22 mouse cellular contexts compared by ENCODE assay signal in the genomic region with DNA sequence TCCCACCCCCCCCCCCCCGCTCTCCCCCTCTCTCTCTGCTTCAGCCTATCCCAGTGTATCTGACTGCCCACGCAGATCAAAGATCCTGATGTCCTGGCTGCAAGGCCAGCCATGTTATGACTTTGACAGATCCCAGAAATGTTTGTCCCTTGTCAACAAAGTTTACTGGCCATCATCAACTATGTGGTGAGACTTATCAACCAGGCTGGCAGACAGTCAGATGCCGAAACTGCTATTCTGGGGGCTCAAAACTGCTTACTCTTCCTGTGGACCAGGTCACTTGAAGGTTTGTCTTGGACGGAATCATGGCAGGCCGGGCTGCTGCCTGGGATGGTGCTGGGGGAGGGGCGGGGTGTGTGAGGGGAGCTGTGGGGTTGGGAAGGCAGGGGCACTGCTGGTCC. TPM values are rescaled to one million over a fixed set of nuclear protein-coding genes. Genes with fewer than 3 reads are reported as not detected.
DNase-seq lines count a peak whose midpoint lies in the region; ATAC-seq and TF ChIP-seq lines count a peak whose summit lies in the region.
"Had no signal": no experiment of that assay in that cellular context is flagged by ENCODE, and none has a peak within 500 bp of the region (broad histone marks: within the 10 kb centered on the region; RNA-seq: fewer than 3 reads in every experiment).

No protein-coding gene starts in this region.

- H3K4me2 ChIP-seq in liver, embryonic 12.5 days: no peak overlapping the region; the same call in 1 of the 2 replicates
- no peak overlapping the region for H3K4me2 ChIP-seq in stomach, embryonic 14.5 days (replicated peaks; ENCODE audit: low read depth, low read length)
- H3K4me2 ChIP-seq in stomach, postnatal 0 days (replicated peaks; ENCODE audit: low read depth): no peak overlapping the region
- H3K4me2 ChIP-seq: embryonic facial prominence, embryonic 15.5 days; forebrain, embryonic 12.5 days; limb, embryonic 15.5 days; midbrain, embryonic 11.5 days had no signal

- H3K79me2 ChIP-seq in liver, adult 2 months (ENCODE audit: control insufficient read depth, insufficient read depth, low read length): no peaks in the 10 kb centered on the region

- no peak overlapping the region for H3K27ac ChIP-seq in liver, adult 2 months (replicated peaks; ENCODE audit: insufficient read depth, low read depth, low read length)
- no peak overlapping the region for H3K27ac ChIP-seq in liver, embryonic 12.5 days
- no peak overlapping the region for H3K27ac ChIP-seq in stomach, embryonic 14.5 days (ENCODE audit: low read length)
- H3K27ac ChIP-seq in stomach, postnatal 0 days (replicated peaks): no peak overlapping the region
- H3K27ac ChIP-seq: embryonic facial prominence, embryonic 15.5 days; forebrain, embryonic 12.5 days; hindbrain, embryonic 10.5 days; hindbrain, postnatal 0 days; kidney, postnatal 0 days; limb, embryonic 15.5 days had no signal

- TF ChIP-seq EP300 in stomach, postnatal 0 days (optimal IDR thresholded peaks at IDR 0.05): no peak

- H3K4me3 ChIP-seq in erythroblast, embryonic 14.5 days (replicated peaks): peak overlapping the region; percentile 26
- peak overlapping the region; percentile 26; the same call in 1 of the 2 replicates for H3K4me3 ChIP-seq in liver, adult 2 months (ENCODE audit: insufficient read depth, low read depth, low read length)
- no peak overlapping the region for H3K4me3 ChIP-seq in liver, embryonic 12.5 days
- H3K4me3 ChIP-seq in stomach, embryonic 14.5 days (ENCODE audit: low read depth, low read length): no peak overlapping the region
- H3K4me3 ChIP-seq in stomach, postnatal 0 days (ENCODE audit: low read depth, low read length): no peak overlapping the region
- H3K4me3 ChIP-seq: embryonic facial prominence, embryonic 15.5 days; forebrain, embryonic 12.5 days; hindbrain, embryonic 10.5 days; limb, embryonic 15.5 days had no signal

- no peaks in the 10 kb centered on the region for H3K36me3 ChIP-seq in erythroblast, embryonic 14.5 days (ENCODE audit: control insufficient read depth)
- H3K36me3 ChIP-seq in liver, adult 2 months (ENCODE audit: control insufficient read depth, insufficient read depth, low read length): no peaks in the 10 kb centered on the region
- H3K36me3 ChIP-seq in liver, embryonic 12.5 days: no peaks in the 10 kb centered on the region
- no peaks in the 10 kb centered on the region for H3K36me3 ChIP-seq in stomach, embryonic 14.5 days (ENCODE audit: control insufficient read depth, insufficient read depth, low read length)
- no peaks in the 10 kb centered on the region for H3K36me3 ChIP-seq in stomach, postnatal 0 days (ENCODE audit: control insufficient read depth, insufficient read depth, low read length)
- H3K36me3 ChIP-seq: embryonic facial prominence, embryonic 15.5 days; forebrain, embryonic 12.5 days; hindbrain, embryonic 10.5 days; limb, embryonic 15.5 days had no signal

- intact Hi-C loops in left cerebral cortex, postnatal 14 days (cut with DNase I): loop anchor here (10.0 kb wide), 1 partner anchor 507 kb away; the partner anchor contains the start of gene Pdgfra

- 5% methylated on average over 5 of the region's 6 CpGs for WGBS in liver, adult 2 months
- 38% methylated on average over 5 of the region's 6 CpGs for WGBS in liver, embryonic 12.5 days (ENCODE audit: insufficient replicate concordance)
- WGBS in stomach, embryonic 14.5 days: 25% methylated on average over 5 of the region's 6 CpGs
- WGBS in stomach, postnatal 0 days: 46% methylated on average over 5 of the region's 6 CpGs

- no peaks in the 10 kb centered on the region for H3K4me1 ChIP-seq in erythroblast, embryonic 14.5 days (ENCODE audit: control insufficient read depth)
- H3K4me1 ChIP-seq in liver, adult 2 months (ENCODE audit: control insufficient read depth, insufficient read depth, low read length): peaks cover 21% of the 10 kb centered on the region
- peaks cover 7% of the 10 kb centered on the region; the same call in 1 of the 2 replicates for H3K4me1 ChIP-seq in liver, embryonic 12.5 days
- H3K4me1 ChIP-seq in stomach, embryonic 14.5 days (ENCODE audit: control insufficient read depth, insufficient read depth, low read length): no peaks in the 10 kb centered on the region
- no peaks in the 10 kb centered on the region for H3K4me1 ChIP-seq in stomach, postnatal 0 days (replicated peaks; ENCODE audit: control insufficient read depth, insufficient read depth)
- H3K4me1 ChIP-seq: embryonic facial prominence, embryonic 15.5 days; forebrain, embryonic 12.5 days; limb, embryonic 15.5 days had no signal

- no peak for TF ChIP-seq POLR2A in liver, adult 2 months (IDR thresholded peaks at IDR 0.05; ENCODE audit: extremely low read depth, insufficient read depth, low read length)

- H3K27me3 ChIP-seq in erythroblast, embryonic 14.5 days (ENCODE audit: control insufficient read depth): no peaks in the 10 kb centered on the region
- no peaks in the 10 kb centered on the region for H3K27me3 ChIP-seq in liver, adult 2 months (ENCODE audit: control insufficient read depth, insufficient read depth, low read length)
- H3K27me3 ChIP-seq in liver, embryonic 12.5 days (replicated peaks): no peaks in the 10 kb centered on the region
- no peaks in the 10 kb centered on the region for H3K27me3 ChIP-seq in stomach, embryonic 14.5 days (ENCODE audit: control insufficient read depth, insufficient read depth, low read length)
- no peaks in the 10 kb centered on the region for H3K27me3 ChIP-seq in stomach, postnatal 0 days (ENCODE audit: control insufficient read depth, insufficient read depth, low read length)
- H3K27me3 ChIP-seq: embryonic facial prominence, embryonic 15.5 days; forebrain, embryonic 12.5 days; limb, embryonic 15.5 days had no signal

- TF ChIP-seq CTCF in liver, adult 2 months (IDR thresholded peaks at IDR 0.05; ENCODE audit: low read depth, low read length): no peak
- TF ChIP-seq CTCF in stomach, postnatal 0 days (IDR thresholded peaks at IDR 0.05; ENCODE audit: low read depth): no peak

- peak overlapping the region; percentile 38; the same call in 1 of the 2 replicates for H3K9ac ChIP-seq in liver, adult 2 months (ENCODE audit: low read depth, low read length)
- H3K9ac ChIP-seq in liver, embryonic 12.5 days: no peak overlapping the region
- no peak overlapping the region for H3K9ac ChIP-seq in stomach, embryonic 14.5 days (replicated peaks; ENCODE audit: low read depth, low read length)
- H3K9ac ChIP-seq in stomach, postnatal 0 days (ENCODE audit: low read length): no peak overlapping the region
- H3K9ac ChIP-seq: embryonic facial prominence, embryonic 15.5 days; forebrain, embryonic 12.5 days; limb, embryonic 15.5 days had no signal

- no peak for ATAC-seq in erythroblast, adult 5-6 weeks (replicated peaks; ENCODE audit: low FRiP score, poor library complexity, severe bottlenecking)
- ATAC-seq in liver, embryonic 12.5 days: no peak
- ATAC-seq in stomach, embryonic 14.5 days (ENCODE audit: insufficient number of reproducible peaks, insufficient read depth, low FRiP score, low read depth): peak; percentile 14; the same call in 1 of the 2 replicates
- ATAC-seq in stomach, postnatal 0 days (ENCODE audit: low FRiP score, low TSS enrichment): no peak
- ATAC-seq: hindbrain, postnatal 0 days had no signal

- peak; percentile 65 for DNase-seq in liver, adult 2 months (ENCODE audit: extremely low read depth, low read depth, low spot score)
- no peak for DNase-seq in stomach, postnatal 0 days (ENCODE audit: low spot score)
- DNase-seq in left cerebral cortex, postnatal 14 days (ENCODE audit: low spot score in 2 of 2): no peak
- DNase-seq in frontal cortex, postnatal 14 days (ENCODE audit: low spot score in 2 of 2): no peak
- DNase-seq: B cell, adult 2 months; cerebellum, adult 18-20 months; cerebellum, postnatal 25 days; embryo, embryonic 11 days; gastrocnemius, postnatal 10 days; kidney, adult 11 months; right cerebral cortex, postnatal 4 days had no signal

- no peaks in the 10 kb centered on the region for H3K9me3 ChIP-seq in erythroblast, embryonic 14.5 days (ENCODE audit: control insufficient read depth, low read length)
- H3K9me3 ChIP-seq in liver, embryonic 12.5 days (replicated peaks): no peaks in the 10 kb centered on the region
- no peaks in the 10 kb centered on the region for H3K9me3 ChIP-seq in stomach, embryonic 14.5 days (ENCODE audit: control insufficient read depth, low read depth, low read length)
- no peaks in the 10 kb centered on the region for H3K9me3 ChIP-seq in stomach, postnatal 0 days (ENCODE audit: control insufficient read depth, low read length)
- H3K9me3 ChIP-seq: embryonic facial prominence, embryonic 15.5 days; forebrain, embryonic 12.5 days; hindbrain, embryonic 10.5 days; limb, embryonic 15.5 days had no signal

RNA-seq across cellular contexts. Expression of gene Lnx1, which starts 55.1 kb away (rescaled TPM):
- not detected in 2 replicates for polyA plus RNA-seq in erythroblast, embryonic 14.5 days (2012)
- total RNA-seq in erythroblast, adult 5-6 weeks (2015; ENCODE audit: low replicate concordance): not detected in 2 replicates
- not detected in 2 replicates for total RNA-seq in erythroblast, adult 5-6 weeks (2017; ENCODE audit: low replicate concordance)
- total RNA-seq in liver, adult 2 months (2014; rRNA removed): 0.87 and 1.0 TPM in 2 replicates
- polyA plus RNA-seq in liver, adult 2 months (2012; rRNA removed): 0.42 and 1.2 TPM in 2 replicates
- 0.12 and 0.17 TPM in 2 replicates for polyA plus RNA-seq in liver, embryonic 12.5 days (2016; fragmentation: Nextera tagmentation; extraction: Ambion mirVana)
- polyA plus RNA-seq in stomach, embryonic 14.5 days (2014; fragmentation: Nextera tagmentation; extraction: Ambion mirVana): 4.9 and 5.9 TPM in 2 replicates
- 13.1 and 13.5 TPM in 2 replicates for polyA plus RNA-seq in stomach, postnatal 0 days (2015; fragmentation: Nextera tagmentation; extraction: Ambion mirVana)
- 10 to 100 TPM; 32.4 to 33.4 TPM for total RNA-seq in left cerebral cortex, postnatal 14 days (2021)

Comparison
In these comparisons a context has a peak if more than half of its experiments do, and no peak if none do; other contexts are left out.
1. H3K4me3 ChIP-seq: peak in erythroblast, embryonic 14.5 days (single experiment) and liver, adult 2 months (single experiment); none in liver, embryonic 12.5 days (single experiment), stomach, embryonic 14.5 days (single experiment) and stomach, postnatal 0 days (single experiment).